Mouse (Mus musculus) C2C12 (cell line): ENCODE data around the gene Ggn.
"Not testable (repeated sequence)": the region's sequence is repeated elsewhere in the genome, so short reads cannot be mapped to it uniquely, and the experiment has no call there.

ENCODE experiments used
- CTCF ChIP-seq: IDR thresholded peaks from one replicate; pipeline ENCODE4 v1.5.1; 2011; ENCODE audit not compliant: control insufficient read depth, insufficient read depth, insufficient read length
- USF1 ChIP-seq: IDR thresholded peaks from one replicate; pipeline ENCODE4 v1.6.1; 2011; ENCODE audit warnings: low read depth, mild to moderate bottlenecking, control low read depth, moderate library complexity

- TF ChIP-seq CTCF, USF1: not testable (repeated sequence)
Observed at GRCm38 (mm10) chr7:29139237-29139636, 30.8 kb upstream of the Ggn start.
